Mouse (Mus musculus): Measurements from ENCODE around the gene Catsperd.
"Not testable (repeated sequence)": the region's sequence is repeated elsewhere in the genome, so short reads cannot be mapped to it uniquely, and the experiment has no call there.

Catsperd gene

DNA sequence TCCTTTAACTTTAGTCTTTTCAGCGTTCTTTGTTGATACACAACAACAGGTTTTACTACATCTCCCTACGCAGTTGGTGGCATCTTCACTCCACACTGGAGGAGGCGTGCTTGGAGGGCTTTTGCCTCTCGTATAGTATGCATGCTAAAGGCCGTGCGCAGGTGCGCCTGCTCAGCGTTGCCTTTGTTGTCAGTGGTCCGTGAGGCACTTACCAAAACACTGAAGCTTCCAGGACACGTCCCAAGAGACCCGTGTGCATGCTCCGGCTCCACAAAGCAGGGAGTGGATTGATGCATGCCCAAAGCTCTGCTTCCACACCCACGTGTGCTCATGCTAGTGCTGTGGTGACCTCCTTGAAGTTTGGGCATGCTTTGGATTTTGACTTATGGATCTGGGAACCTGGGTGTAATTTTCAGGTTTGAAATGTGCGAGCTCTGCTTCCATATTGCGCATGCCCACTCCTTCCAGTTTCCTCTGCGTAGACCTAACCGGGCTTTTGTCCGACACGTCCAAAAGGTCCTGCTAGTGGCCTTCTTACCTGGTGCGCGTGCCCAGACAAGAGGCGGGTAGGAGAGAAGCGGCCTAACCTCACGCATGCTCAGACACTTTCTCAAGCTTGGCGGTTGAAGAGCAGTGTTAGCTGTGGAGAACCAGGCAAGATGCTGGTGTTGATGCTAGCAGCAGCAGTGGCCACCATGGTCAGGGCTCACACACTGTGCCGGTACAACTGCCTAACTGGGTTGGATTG is at the start of gene Catsperd:
Catsperd (plus strand) TSS at position 614 of the 748 bp plus-strand sequence.
- DNase-seq = no peak

DNA sequence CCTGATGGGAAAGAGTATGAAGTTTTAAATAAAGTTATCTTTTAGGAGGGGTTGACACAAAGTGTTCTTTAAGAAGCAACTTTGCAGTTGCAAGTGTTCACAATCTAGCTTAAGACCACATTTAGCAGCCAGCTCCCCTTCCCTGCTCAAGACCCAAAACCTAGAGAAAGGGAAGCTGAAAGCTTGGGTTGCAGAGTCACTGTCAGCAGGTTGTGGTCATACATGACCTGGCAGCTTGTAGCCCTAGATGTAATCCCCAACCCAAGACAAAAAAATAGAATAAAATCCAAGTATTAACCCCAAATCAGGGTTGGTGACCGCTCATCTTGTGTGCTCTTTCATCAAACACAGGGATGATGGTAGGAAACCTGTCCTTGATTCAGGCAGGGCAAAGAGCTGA is 44.9 kb upstream of the Catsperd start:
- DNase-seq = no peak

DNA sequence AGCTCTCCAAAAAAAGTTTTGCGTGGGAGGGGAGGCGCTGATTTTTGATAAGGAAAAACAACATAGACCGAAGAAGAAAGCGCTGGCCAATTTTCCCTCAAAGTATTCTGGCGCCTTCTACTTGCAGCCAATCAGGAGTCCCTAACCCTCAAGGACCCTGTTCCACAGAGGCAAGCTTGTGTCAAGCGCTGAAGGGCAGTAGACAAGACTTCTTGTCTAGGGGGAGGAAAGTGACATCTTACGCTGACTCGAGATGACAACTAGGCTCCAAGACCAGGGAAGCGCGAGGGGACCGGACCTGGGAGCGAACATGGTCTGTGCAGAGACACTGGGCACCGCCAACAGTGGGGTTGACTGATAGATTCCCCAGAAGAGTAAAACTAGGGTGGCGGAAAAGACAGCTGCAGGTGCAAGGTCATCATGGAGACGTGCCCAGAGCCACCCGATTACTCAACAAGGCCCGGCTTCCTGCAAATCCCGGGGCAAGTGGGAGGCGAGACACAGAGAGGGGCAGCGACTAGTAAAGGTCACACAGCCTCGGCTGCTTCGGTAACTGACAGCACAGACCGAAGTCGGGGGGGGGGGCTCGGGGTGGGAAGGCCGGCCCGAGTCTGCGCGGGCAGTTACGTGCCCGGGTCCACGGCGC is 44.2 kb upstream of the Catsperd start:
- DNase-seq = no peak

DNA sequence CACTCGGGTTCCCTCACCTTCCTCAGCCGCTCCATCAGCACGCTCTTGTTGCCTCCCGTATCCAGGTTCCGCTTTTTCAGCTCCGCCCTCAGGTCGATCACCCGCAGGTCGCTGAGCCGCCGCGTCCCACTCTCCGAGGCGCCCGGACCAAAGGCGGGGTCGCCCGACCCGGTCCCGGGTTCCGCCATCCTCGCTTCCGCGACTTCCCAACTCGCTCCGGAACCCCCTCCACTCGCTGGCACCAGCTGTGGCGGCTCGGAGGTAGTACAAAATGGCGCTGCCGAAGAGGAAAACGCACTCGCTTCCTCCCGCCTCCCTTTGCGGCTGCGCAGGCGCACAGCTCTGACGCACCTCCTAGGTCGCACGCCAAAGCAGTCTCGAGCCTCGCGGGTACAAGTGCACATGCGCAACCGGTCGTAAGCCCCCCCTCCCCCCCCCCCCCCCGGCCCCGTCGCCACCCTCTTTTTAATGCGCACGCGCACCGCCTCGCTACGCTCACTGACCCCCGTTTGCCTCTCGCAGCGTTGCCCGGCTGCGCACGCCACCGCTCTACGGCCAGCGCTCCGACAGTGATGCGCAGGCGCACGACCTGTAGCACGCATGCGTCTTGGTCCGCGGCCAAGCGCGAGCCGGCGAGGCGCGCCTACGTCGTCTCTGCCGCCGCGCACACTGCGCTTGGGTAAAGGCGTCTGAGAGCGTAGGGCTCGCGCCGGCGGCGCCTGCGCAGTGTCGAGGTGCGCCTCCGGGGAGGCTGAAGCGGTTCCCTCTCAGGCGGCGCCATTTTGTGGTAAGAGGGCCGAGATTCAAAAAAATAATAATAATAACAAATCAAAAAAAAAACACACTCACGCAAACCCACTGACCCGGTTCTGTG is 43.4 kb upstream of the Catsperd start, which contains the start of the genes Safb2 and Safb:
Safb2 (minus strand) TSS at position 329 of the 874 bp plus-strand sequence.
Safb (plus strand) TSS at position 569 of the 874 bp plus-strand sequence.
- peak; percentile 99 for DNase-seq

DNA sequence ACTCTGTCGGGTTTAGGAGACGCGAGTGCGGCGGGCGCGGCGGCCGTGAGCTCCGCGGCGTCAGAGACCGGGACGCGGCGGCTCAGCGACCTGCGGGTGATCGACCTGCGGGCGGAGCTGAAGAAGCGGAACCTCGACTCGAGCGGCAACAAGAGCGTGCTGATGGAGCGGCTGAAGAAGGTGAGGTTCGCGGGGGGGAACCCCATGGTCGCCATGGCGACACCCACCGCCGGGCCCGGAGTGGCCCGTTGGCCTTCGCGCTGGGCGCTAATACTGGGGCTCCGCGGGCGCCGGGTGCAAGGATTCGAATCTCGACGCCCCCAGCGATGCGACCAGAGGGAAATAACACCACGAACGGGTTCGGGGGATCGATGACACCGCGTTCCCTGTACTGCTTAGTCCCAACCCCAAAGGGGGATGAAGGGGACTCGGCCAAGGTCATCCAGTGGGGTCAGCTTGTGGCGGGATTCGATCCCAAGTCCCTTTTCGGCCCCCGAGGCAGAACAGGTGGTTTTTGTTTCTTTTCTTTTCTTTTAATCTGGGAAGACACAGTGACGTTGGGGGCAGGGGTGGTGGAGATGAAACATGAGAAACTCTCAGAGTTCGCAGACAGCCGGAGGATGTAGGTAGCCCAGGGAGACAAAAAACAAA is 42.6 kb upstream of the Catsperd start:
- DNase-seq = no peak

DNA sequence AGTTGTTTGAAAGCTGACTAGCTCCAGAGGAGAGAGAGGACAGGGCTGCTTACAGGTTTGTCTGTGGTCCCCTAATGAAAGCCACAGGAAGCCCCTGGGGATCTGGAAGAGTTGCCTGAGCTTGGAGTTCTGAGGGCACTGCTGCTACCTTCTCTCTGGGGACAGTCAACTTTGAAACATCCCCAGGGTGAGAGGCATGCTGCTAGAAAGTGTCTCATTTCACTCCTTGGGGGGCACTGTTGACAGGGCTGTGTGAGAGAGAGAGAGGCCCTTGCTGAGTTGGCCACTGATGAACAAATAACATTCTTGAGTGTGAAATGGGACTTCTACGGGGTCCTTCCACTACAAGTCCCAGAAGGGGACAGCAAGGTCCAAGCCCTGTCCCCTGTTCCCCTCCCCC is 40.2 kb upstream of the Catsperd start:
- DNase-seq = no peak

DNA sequence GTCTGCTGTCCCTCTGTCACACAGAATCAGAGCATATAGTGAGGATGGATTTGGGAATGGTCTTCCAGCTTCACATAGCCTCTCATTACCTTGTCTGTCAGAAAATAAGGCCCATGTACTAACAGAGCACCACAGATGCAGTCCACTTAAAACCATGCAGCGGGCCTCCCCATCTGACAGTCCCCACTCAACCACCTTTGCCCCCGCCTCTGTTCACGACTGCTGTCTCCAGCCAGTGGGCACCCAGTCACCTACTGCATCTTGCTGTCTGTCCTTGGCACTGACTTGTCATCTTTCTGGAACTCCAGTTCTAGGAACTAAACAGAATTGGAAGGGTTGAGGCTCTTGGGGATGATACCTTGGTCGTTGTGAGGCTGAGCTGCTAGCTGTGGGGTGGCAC is 39.0 kb upstream of the Catsperd start:
- DNase-seq = no peak

DNA sequence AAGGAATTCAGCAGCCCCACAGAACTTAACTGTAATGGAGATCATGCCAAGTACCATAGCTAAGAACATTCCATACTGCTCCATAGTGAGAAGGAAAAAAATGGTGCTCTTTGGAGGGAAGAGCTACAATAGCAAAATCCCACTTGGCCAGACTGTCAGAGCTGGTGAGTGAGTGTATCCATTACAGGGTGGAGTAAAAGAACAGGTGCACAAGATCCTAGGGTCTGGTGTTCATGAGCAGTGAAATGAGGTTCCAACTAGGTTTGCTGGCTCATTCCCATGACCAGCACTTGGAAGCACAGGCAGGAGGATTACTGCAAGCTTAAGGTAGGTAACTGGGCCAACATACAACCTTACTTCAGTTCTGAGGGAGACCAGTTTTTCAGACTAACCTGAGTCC is 35.4 kb upstream of the Catsperd start:
- no peak for DNase-seq

DNA sequence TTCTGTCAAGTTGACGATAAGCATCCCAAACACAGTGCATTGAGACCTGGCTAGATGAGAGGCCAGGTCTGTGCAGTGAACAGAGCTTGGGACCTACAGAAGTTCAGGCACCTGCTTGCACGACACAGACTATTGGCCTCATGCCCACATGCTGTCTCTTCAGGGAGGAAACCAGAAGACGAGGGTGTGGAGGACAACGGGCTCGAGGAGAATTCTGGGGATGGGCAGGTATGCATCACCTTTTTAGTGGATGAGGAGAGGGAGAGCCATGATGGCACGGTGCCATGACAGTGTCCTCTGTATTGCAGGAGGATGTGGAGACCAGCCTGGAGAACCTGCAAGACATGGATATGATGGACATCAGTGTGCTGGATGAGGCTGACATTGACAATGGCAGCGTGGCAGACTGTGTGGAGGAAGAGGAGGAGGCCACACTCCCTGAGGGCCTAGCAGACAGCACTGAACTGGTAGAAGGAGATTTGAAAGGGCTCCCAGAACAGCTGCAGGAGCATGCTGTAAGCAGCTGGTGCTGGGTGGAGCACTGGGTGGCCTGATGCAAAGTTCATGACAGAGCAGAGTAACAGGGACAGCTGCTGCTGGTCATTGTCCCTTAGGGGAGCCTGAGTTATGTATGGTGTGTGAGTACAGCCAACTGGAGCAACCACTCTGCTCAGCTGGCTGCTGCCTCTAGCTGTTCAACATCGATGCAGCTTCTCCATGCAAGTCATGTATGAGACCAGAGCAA is 34.2 kb upstream of the Catsperd start:
- DNase-seq = no peak

DNA sequence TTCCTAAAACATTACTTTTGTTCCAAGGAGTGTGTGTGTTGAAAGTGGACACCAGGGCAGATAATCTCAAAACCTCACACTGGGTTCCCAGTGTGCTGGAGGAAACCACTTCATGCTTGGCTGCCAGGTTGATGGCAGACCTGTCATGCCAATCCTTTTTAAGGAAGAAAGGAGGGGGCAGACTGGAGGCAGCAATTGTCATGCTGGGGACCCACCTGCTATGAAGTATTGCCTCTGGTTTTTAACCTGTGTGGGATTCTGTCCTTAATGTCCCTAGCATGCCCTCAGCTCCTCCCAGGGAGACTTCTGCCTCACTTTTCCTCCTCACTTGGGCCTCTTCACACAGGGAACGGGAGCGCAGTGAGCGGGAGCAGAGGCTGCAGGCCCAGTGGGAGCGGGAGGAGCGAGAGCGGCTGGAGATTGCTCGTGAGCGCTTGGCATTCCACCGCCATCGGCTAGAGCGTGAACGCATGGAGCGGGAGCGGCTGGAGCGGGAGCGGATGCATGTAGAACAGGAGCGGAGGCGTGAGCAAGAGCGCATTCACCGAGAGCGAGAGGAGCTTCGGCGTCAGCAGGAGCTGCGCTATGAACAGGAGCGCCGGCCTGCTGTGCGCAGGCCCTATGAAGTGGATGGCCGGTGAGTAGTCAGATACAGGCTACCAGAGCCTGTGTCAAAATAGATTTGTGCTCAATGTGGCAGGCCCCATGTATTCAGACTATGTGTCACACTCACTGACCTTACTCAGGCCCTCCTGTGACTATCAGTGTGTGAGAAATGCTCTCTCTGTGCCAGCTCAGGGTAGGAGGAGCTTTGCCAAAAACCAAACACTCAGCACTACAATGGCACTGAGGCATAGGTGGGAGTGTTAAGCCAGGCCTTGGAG is 24.5 kb upstream of the Catsperd start:
- no peak for DNase-seq

DNA sequence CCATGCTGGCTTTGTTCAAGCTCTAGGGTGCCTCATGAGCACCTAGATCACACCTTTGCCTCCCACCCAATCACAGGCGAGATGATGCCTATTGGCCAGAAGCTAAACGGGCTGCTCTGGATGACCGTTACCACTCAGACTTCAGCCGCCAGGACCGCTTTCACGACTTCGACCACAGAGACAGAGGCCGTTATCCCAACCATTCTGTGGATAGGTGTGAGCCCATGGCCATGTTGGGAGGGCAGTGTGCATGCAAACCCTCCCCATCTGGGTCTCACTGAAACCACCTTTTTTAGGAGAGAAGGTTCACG is 23.9 kb upstream of the Catsperd start:
- no peak for DNase-seq

DNA sequence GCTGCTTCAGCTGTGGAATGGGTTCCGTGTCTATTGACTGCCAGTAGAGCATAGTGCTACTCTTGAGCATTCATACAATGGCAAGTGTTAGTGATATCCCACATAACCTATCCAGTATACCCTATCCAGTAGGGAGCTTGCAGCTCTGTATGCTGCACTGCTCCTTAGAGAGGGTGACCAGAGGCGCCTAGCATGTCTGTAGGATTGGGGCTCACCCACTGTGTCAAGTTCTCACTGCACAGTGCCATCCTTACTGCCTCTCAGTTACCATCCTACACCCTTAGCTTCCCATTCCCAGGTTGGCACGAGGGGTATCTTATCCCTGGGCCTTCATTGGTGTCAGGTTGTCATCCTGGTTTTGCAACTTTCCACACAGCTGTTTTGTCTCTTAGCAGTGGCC is 23.5 kb upstream of the Catsperd start:
- DNase-seq = no peak

DNA sequence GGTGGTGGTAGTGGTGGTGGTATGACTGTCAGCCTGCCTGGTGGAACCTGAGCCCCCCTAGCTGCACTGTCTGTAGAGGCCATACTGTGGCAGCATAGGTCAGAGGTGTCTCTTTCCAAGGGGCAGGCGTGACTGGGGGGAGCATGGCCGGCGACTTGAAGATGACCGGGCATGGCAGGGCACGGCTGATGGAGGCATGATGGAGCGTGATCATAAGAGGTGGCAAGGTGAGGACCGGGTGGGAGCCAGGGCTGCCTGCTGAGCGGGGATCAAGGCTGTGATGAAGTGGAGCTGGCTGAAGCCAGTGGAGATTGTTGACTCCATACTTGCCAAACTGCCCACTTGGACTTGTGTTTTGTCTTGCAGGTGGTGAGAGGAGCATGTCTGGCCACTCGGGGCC is 22.5 kb upstream of the Catsperd start:
- no peak for DNase-seq

DNA sequence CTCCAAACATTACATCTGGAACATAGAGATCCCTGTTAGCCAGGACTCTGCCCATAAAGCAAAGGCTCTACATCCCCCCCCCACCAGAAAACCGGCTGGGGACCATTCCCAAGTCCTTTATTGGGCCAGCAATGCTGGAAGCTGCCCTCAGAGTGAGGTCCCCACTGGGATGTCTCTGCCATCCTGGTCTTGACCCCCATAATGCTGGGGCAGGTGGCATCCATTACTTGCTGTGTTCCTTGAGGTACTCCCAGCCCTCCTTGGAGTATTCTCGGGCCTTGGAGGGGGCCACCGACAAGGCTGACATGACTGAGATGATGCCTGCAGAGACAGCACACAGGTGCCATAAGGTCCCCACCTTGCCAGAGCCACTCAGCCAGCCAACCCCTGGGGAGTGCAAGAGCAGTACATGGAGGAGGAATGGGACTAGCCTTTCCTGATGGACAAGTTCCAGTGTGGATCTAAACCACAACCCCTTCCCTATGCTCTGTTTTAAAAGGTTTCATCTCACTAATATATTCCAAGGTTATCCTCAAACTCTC is 20.4 kb upstream of the Catsperd start:
- DNase-seq = no peak

DNA sequence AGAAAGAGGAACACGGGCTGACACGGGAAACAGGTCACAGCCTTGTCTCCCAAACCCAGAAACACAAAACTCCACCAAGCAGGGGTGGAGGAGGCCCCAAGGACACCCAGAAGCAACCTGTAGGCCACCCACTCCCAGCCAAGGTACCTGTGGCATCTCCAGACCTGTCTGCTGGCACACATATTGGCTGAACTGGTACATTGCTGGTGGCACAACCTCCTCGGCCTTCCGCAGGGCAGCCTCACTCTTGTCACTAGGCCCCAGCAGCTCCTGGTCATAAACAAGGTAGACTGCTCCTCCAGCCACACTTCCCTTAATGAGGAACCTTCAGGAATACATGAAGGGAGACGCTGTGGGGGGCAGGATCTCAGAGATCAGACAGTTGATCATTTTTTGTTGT is 19.2 kb upstream of the Catsperd start:
- no peak for DNase-seq

DNA sequence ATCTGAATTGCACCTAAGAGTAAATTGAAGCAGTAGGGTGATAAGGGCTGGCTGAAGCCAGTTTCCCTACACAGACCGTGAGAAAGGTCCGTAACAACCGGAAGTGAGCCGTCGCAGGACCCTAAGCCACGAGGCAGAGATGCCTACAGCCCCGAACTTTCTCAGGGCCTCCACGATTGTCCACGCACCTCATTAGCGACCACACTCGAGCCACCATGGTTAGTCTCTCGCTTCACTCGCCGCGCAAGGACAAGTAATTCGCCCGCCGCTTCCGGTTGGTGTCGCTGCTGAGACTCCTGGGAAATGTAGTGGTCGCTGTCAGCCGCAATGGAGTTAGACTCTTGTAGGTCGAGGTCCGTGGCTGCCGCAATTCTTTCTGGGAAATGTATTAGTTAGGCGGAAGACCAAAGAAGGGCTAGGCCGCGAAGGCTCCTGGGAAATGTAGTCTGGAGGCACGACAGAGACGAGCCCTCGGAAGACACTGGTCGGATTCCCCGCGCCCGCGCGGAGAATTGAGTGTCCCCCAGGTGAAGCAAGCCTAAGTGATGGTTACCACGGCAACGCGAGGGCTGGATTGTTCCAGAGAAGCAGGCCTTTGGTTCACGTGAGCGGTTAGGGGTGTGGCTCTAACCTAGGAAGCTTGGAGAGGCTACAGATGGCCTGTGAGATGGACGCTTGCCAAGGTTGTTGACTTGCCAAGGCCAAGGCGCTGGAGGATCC is 18.3 kb upstream of the Catsperd start, which contains the start of gene 2410015M20Rik:
2410015M20Rik (minus strand) TSS at position 320 of the 720 bp plus-strand sequence.
- DNase-seq = peak; percentile 93

DNA sequence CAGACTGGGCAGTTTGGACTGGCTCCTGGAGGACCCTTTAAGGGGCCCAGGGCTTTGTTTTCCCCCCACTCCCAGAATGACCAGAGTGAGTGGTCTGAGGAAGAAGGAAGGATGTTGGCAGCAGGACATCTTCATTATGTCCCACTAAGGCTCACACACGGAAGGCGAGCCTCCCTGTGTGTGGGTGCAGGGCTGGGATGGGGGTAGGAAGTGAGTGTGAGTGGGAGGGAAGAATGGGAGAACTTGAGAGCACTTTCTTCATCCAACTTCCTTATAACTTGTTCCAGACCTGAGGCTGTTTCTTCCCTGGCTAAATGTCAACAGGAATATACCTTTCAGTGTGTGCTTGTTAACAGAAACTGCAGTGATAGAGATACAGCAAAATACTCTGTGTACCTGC is 16.6 kb upstream of the Catsperd start:
- DNase-seq = no peak

DNA sequence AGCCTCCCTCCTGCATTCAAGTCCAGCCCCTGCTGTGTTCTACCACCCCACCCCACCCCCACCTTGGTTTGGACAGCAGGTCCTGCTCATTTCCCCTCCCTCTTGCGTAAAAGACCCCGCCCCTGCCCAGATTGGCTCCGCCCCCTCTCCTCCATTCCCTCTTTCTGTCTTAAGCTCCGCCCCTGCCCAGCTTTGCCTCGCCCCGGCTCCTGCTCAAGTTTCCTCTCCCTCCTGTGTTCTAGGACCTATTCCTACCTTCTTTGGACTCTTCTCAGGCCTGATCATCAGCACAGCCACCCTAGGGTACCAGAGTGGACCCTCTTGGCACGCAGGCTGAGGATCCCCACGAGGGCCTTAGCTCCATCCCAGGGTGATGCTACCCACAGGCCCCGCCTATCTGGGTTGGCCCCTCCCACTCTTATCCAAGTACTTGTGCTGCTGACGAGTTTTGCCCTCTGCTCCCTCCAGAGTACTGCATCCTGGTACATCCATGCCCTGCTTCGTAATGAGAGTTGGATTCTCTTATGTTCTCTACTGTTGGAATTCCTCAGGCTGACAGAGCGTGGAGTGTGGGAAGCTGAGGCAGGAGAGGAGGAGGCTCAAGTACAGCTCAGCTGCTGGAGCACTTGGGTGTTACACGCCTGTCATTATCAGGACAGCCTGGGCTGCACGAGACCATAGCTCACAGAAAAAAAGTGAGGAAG is 15.9 kb upstream of the Catsperd start:
- DNase-seq = peak; percentile 63

DNA sequence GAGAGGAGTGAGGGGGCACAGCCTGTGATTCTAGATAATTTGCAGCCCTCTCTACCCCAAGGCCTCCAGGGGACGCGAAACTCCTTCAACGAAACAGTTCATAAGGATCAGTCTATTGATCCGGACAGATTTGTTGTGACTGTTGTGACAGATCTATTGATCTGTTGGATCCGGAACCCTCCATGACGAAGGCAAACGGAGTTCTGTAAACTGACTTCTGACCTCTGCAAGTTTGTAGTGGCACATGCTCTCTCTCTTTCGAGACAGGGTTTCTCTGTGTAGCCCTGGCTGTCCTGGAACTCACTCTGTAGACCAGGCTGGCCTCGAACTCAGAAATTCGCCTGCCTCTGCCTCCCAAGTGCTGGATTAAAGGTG is 15.4 kb upstream of the Catsperd start:
- not testable (repeated sequence) for DNase-seq

Data from thymus, postnatal 4 days (tissue).